Mouse (Mus musculus): ENCODE results near the gene Rpl38. TPM values are rescaled to one million over a fixed set of nuclear protein-coding genes. Genes with fewer than 3 reads are reported as not detected.

Rpl38 gene
- polyA plus RNA-seq (2012; rRNA removed) = 1,800 and 1,812 TPM in 2 replicates

DNA sequence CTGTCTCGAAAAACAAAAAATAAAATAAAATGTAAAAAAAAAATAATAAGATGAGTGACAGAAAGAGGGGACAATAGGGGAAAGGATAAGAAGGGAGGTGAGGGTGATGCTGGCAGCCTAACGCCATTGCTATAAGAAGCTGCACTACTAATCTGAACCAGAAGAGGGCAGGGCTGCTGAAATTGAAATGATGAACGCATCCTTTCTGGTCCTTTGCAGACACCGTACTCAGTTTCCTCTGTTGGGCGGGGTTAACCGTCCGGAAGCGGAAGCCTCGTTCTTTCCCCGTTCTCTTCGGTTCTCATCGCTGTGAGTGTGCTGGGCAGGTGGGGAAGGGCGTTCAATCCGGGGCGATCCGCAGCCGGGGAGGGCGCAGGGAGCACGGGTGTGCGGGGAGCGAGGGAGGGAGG lies at the start of gene Rpl38:
Gene Rpl38 (plus strand): TSS at position 224 of the 410 bp plus-strand sequence.

DNA sequence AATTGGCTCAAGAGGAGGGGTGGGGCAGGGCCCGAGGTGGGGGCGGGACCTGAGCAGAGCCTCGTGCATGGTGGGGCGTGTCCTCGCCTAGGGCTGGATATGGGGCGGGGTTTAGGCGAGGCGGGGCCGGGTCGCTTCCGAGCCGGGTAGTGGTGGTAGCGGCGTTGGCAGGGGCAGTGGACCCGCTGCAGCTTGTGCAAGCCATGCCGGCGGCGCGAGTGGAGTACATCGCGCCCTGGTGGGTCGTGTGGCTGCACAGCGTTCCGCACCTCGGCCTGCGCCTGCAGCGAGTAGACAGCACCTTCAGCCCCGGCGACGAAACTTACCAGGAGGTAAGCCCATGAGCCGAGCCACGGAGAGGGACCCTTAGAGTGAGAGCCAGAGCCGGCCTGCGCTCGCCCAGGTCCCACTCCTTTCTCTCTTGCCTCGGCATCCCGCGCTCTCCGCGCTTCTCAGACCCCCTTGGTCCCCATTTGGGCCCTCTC lies 7.1 kb downstream of the Rpl38 start, which contains the start of gene Ttyh2:
Gene Ttyh2 (plus strand): TSS at position 91 of the 485 bp plus-strand sequence.

Other genes starting within 250 kb of the Rpl38 start
- 2.0 and 2.8 TPM in 2 replicates for gene Ttyh2, start 6.9 kb downstream of the Rpl38 start, polyA plus RNA-seq (2012; rRNA removed)
- 0.02 and 0.03 TPM in 2 replicates for gene Dnaic2, start 58.9 kb downstream of the Rpl38 start, polyA plus RNA-seq (2012; rRNA removed)
- gene Kif19a, start 96.9 kb downstream of the Rpl38 start, polyA plus RNA-seq (2012; rRNA removed) = 0.10 and 0.14 TPM in 2 replicates
- gene Btbd17, start 127.4 kb downstream of the Rpl38 start, polyA plus RNA-seq (2012; rRNA removed) = 0.07 TPM in 1 of 2 replicates, not detected in the other
- gene Gpr142, start 130.4 kb downstream of the Rpl38 start, polyA plus RNA-seq (2012; rRNA removed) = not detected in 2 replicates
- 4.4 and 5.2 TPM in 2 replicates for gene Gprc5c, start 182.6 kb downstream of the Rpl38 start, polyA plus RNA-seq (2012; rRNA removed)
- gene Cd300a, start 221.5 kb downstream of the Rpl38 start, polyA plus RNA-seq (2012; rRNA removed) = 1.9 and 2.8 TPM in 2 replicates